In the genomic region with DNA sequence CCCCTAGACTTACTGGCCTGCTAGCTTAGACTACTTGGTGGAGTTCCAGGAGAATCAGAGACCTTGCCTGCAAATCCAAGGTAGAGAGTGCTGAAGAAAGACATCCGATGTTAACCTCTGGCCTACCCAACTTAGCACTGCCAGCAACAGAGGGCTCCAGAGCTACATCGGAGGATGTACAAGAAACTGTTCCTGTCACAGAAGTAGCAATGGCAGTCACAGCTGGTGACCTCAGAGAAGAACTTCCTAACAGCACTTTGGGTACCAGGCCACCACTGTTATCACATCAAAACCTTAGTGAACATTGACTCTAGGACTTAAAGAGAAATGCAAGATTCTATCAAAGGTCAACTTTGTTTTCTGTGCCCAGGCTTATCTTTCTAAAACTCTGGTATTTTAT, we compare ENCODE assay signal across 27 mouse cellular contexts.
A peak's percentile ranks its signal among the peaks of the same experiment; 100 is the strongest.
DNase-seq lines count a peak whose midpoint lies in the region; ATAC-seq and TF ChIP-seq lines count a peak whose summit lies in the region.
"Had no signal": no experiment of that assay in that cellular context is flagged by ENCODE, and none has a peak within 500 bp of the region (broad histone marks: within the 10 kb centered on the region; RNA-seq: fewer than 3 reads in every experiment).

No protein-coding gene starts in this region.

- no peak for ATAC-seq in liver, postnatal 0 days
- ATAC-seq: activated CD4-positive, CD25-positive, alpha-beta regulatory T cell, adult 4 months; forebrain, embryonic 14.5 days; forebrain, postnatal 0 days; hindbrain, postnatal 0 days; inflammation-experienced regulatory T-cells, adult 6 months had no signal

- no peak overlapping the region for H3K9ac ChIP-seq in liver, adult 2 months (ENCODE audit: low read depth, low read length)
- no peak overlapping the region for H3K9ac ChIP-seq in liver, postnatal 0 days (replicated peaks)
- H3K9ac ChIP-seq: embryonic facial prominence, embryonic 12.5 days; embryonic facial prominence, embryonic 15.5 days; forebrain, postnatal 0 days; heart, embryonic 12.5 days; heart, embryonic 15.5 days; hindbrain, embryonic 14.5 days had no signal

- no peaks in the 10 kb centered on the region for H3K27me3 ChIP-seq in liver, adult 2 months (ENCODE audit: control insufficient read depth, insufficient read depth, low read length)
- no peaks in the 10 kb centered on the region for H3K27me3 ChIP-seq in liver, postnatal 0 days (ENCODE audit: insufficient read depth, low read length)
- H3K27me3 ChIP-seq: embryonic facial prominence, embryonic 12.5 days; embryonic facial prominence, embryonic 15.5 days; heart, embryonic 12.5 days; heart, embryonic 15.5 days had no signal

- no peaks in the 10 kb centered on the region for H3K9me3 ChIP-seq in liver, postnatal 0 days (ENCODE audit: low read length)
- H3K9me3 ChIP-seq: embryonic facial prominence, embryonic 12.5 days; embryonic facial prominence, embryonic 15.5 days; heart, embryonic 12.5 days; heart, embryonic 15.5 days; hindbrain, embryonic 10.5 days had no signal

- 87% methylated on average over 2 of the region's 2 CpGs for WGBS in liver, adult 2 months
- WGBS in liver, postnatal 0 days (ENCODE audit: insufficient replicate concordance), result 60% methylated on average over 2 of the region's 2 CpGs

- no peak for TF ChIP-seq CTCF in liver, adult 2 months (IDR thresholded peaks at IDR 0.05; ENCODE audit: low read depth, low read length)
- TF ChIP-seq CTCF in liver, postnatal 0 days (IDR thresholded peaks at IDR 0.05; ENCODE audit: low read depth), result no peak

- no peaks in the 10 kb centered on the region for H3K36me3 ChIP-seq in liver, adult 2 months (ENCODE audit: control insufficient read depth, insufficient read depth, low read length)
- no peaks in the 10 kb centered on the region for H3K36me3 ChIP-seq in liver, postnatal 0 days (replicated peaks; ENCODE audit: insufficient read depth, low read length)
- H3K36me3 ChIP-seq: embryonic facial prominence, embryonic 12.5 days; embryonic facial prominence, embryonic 15.5 days; heart, embryonic 12.5 days; heart, embryonic 15.5 days had no signal

- H3K4me3 ChIP-seq in liver, adult 2 months (ENCODE audit: insufficient read depth, low read depth, low read length), result no peak overlapping the region
- H3K4me3 ChIP-seq in liver, postnatal 0 days (ENCODE audit: low read depth, low read length), result no peak overlapping the region
- H3K4me3 ChIP-seq: embryonic facial prominence, embryonic 12.5 days; embryonic facial prominence, embryonic 15.5 days; heart, embryonic 12.5 days; heart, embryonic 15.5 days; hindbrain, embryonic 10.5 days had no signal

- DNase-seq in liver, adult 2 months (ENCODE audit: extremely low read depth, low read depth, low spot score), result peak; percentile 69
- no peak for DNase-seq in liver, postnatal 0 days
- peak; percentile 63 for DNase-seq in 416B (ENCODE audit: low read depth)
- DNase-seq in adipocyte (ENCODE audit: low spot score), result peak; percentile 12
- peak; percentile 49 for DNase-seq in thymus, postnatal 14 days
- DNase-seq in spleen, postnatal 4 days (ENCODE audit: low spot score in 2 of 2), result no peak
- DNase-seq in MN1 (ENCODE audit: low spot score), result no peak
- DNase-seq in cerebellum, postnatal 14 days, result no peak
- DNase-seq: adrenal gland, postnatal 10 days; adrenal gland, postnatal 36 days; cerebellum, adult 18-20 months; cerebellum, adult 9-10 months; cerebellum, postnatal 25 days; forebrain, postnatal 0 days; gastrocnemius, postnatal 25 days; heart, postnatal 10 days; heart, postnatal 36 days had no signal

- H3K27ac ChIP-seq in liver, adult 2 months (replicated peaks; ENCODE audit: insufficient read depth, low read depth, low read length), result no peak overlapping the region
- H3K27ac ChIP-seq in liver, postnatal 0 days (ENCODE audit: low read depth), result no peak overlapping the region
- H3K27ac ChIP-seq: embryonic facial prominence, embryonic 12.5 days; embryonic facial prominence, embryonic 15.5 days; heart, embryonic 15.5 days; hindbrain, embryonic 10.5 days; hindbrain, postnatal 0 days had no signal

- TF ChIP-seq POLR2A in liver, adult 2 months (IDR thresholded peaks at IDR 0.05; ENCODE audit: extremely low read depth, insufficient read depth, low read length), result no peak

- peaks cover 5% of the 10 kb centered on the region for H3K4me1 ChIP-seq in liver, adult 2 months (ENCODE audit: control insufficient read depth, insufficient read depth, low read length)
- 0 out of 2 replicates have a peak, but pooled peaks cover 2% of the 10 kb centered on the region for H3K4me1 ChIP-seq in liver, postnatal 0 days (ENCODE audit: insufficient read depth)

- H3K4me2 ChIP-seq in liver, postnatal 0 days (ENCODE audit: low read depth, low read length), result no peak overlapping the region
- H3K4me2 ChIP-seq: embryonic facial prominence, embryonic 12.5 days; embryonic facial prominence, embryonic 15.5 days; heart, embryonic 12.5 days; heart, embryonic 15.5 days; hindbrain, embryonic 14.5 days had no signal

- H3K79me2 ChIP-seq in liver, adult 2 months (ENCODE audit: control insufficient read depth, insufficient read depth, low read length), result no peaks in the 10 kb centered on the region

- no peak for TF ChIP-seq EP300 in liver, postnatal 0 days (IDR thresholded peaks at IDR 0.05; ENCODE audit: low read depth)

Comparison
In these comparisons a context has a peak if more than half of its experiments do, and no peak if none do; other contexts are left out.
1. DNase-seq: peak in liver, adult 2 months (single experiment), 416B (single experiment), adipocyte (single experiment) and thymus, postnatal 14 days (single experiment); none in liver, postnatal 0 days (single experiment), spleen, postnatal 4 days (0 of 2), MN1 (single experiment) and cerebellum, postnatal 14 days (0 of 2).